Mouse (Mus musculus): ENCODE data around the gene Ndufa11.

Ndufa11 gene

GRCm38 (mm10) chr17:56717363-56718058 lies at the start of gene Ndufa11, which contains the start of gene Vmac:
Gene Ndufa11 (plus strand): TSS chr17:56717767.
Gene Vmac (minus strand): TSS chr17:56718022.
- peak; percentile 95 for DNase-seq (ENCODE audit: low spot score)

- DNase-seq (ENCODE audit: low spot score): peak; percentile 82
These were observed 49.0 kb upstream of the Ndufa11 start for GRCm38 (mm10) chr17:56668384-56669144.

DNA sequence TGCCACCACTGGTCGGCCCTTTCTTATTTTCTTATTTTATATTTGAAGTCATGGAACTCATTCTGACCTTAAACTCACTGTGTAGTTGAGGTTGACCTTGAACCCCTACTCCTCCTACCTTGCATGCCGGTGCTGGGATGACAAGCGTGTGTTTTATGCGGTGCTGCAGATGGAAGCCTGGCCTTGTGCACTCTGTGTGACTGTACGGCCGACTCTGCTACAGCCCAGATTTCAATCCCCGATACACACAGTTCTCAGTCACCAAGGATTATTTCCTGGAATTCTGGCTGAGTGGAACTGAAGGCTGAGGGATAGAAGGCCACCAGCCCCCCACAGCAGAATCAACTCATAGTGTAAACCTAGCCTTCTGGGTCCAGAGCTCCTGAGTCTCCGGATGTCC lies 47.8 kb upstream of the Ndufa11 start:
- no peak for DNase-seq (ENCODE audit: low spot score)

DNA sequence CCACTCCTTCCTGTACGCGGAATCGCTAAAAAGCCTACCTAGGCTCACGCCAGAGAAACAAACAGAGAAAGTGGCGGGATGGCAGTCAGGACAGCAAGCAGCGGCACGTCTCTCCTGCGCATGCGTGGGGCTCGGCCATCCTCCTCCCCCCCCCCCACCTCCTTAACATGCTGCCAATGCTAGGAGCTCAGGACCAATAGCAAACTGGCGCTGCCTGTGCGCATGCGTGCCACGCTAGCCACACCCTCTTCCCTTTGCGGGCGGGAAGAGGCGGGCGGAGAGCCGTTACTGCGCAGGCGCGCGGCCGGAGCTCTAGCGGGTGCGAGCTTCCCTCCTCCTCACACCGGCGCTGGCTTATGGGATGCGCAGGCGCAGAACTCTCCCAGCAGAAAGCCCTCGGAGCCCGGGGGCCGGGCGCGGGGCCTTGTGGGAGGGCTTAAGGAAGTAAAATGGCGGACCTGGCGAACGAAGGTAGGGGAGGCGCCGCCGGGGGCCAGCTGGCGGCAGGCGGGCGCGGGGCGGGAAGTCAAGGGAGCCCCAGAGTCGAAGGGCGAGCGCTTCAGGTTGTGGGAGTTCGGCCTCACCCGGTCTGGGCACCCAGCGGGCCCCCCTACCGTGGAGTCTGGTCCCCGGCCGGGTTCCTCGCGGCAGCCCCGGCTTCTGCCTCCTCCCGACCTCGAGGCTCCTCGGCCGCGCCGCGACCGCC lies 44.5 kb upstream of the Ndufa11 start, which contains the start of gene Ranbp3:
Gene Ranbp3, plus strand, starts transcription at position 354 of the 706 bp plus-strand sequence.
- DNase-seq (ENCODE audit: low spot score): peak; percentile 100

- DNase-seq (ENCODE audit: low spot score): no peak
These were observed 43.7 kb upstream of the Ndufa11 start for GRCm38 (mm10) chr17:56673647-56674416.

DNA sequence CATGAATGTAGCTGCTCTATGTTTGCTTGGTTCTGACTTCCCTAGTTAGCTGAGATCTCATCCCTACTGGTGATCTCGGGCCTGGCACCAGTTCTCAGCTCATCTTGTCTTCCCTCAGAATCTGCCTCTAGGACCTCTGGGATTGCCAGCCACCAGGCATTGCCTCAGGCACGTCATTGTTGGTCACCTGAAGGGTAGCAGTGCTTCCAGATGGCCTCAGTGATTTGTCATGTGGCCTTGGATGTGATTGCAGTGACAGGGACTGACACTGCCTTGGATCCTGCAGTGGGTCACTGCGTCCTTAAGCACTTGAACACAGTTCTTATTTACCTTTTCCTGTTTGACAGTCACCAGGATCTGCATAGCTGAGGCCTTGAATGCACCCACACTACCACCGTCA lies 35.8 kb upstream of the Ndufa11 start:
- DNase-seq (ENCODE audit: low spot score): no peak

DNA sequence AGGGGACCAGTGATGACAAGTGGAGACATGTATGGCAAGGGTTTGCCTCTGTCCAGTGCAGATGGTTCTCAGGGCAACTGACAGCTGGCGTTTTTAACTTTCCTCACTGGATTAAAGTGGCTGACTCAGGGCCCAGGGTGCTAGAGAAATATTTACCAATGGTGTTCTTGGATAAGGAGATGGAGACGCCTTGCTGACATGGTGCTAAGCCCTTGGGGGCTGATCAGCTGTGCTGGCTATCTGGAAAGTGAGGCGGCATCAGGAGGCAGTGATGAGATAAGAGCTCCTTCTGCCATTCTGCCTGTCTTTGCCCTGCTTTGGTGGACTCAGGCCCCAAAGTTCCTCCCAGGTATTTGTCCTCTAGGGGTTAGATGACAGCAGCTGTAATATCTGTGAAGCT lies 34.7 kb upstream of the Ndufa11 start:
- DNase-seq (ENCODE audit: low spot score): peak; percentile 36

GRCm38 (mm10) chr17:56683546-56684140 lies 33.9 kb upstream of the Ndufa11 start:
- DNase-seq (ENCODE audit: low spot score): no peak

GRCm38 (mm10) chr17:56684649-56685048 lies 32.9 kb upstream of the Ndufa11 start:
- no peak for DNase-seq (ENCODE audit: low spot score)

DNA sequence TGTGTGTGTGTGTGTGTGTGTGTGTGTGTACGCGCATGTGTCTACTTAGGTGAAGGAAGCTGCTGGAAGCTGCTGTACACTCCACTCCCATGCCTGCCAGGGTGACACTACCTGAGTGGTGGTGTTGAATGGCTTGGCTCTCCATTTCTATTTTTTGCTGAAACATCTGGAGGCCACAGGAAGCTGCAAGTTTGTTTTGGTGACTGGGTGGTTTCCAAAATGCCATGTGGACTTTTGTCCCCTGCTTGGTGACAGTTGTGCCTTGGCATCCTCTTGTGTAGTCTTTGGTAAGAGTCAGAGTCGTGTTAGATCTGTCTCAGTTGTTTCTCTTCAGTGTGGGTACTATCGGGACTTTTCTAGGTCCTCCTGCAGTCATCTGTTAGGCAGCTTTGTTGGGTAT lies 30.8 kb upstream of the Ndufa11 start:
- DNase-seq (ENCODE audit: low spot score): no peak

GRCm38 (mm10) chr17:56688045-56688444 lies 29.5 kb upstream of the Ndufa11 start:
- DNase-seq (ENCODE audit: low spot score): peak; percentile 40

DNA sequence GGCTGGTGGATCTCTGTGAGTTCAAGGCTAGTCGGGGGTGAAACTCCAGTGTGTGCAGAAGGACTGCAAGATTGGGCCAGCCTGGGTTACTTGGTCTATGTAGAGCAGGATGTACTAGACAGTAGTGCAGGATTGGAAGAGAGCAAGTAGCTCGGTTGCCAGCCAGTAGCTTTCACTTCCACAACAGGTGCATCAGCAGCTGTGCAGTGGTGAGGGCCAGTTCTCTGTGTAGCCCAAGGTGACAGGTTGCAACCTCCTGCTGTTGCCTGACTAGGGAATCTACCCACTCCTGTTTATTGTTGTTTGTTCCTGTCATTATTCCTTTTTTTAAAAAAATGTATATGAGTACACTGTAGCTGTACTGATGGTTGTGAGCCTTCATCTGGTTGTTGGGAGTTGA lies 28.9 kb upstream of the Ndufa11 start:
- no peak for DNase-seq (ENCODE audit: low spot score)

- no peak for DNase-seq (ENCODE audit: low spot score)
These were observed 24.2 kb upstream of the Ndufa11 start for GRCm38 (mm10) chr17:56693395-56693794.

GRCm38 (mm10) chr17:56693851-56694310 lies 23.7 kb upstream of the Ndufa11 start:
- no peak for DNase-seq (ENCODE audit: low spot score)

- DNase-seq (ENCODE audit: low spot score): no peak
These were observed 17.1 kb upstream of the Ndufa11 start for GRCm38 (mm10) chr17:56700451-56700850.

DNA sequence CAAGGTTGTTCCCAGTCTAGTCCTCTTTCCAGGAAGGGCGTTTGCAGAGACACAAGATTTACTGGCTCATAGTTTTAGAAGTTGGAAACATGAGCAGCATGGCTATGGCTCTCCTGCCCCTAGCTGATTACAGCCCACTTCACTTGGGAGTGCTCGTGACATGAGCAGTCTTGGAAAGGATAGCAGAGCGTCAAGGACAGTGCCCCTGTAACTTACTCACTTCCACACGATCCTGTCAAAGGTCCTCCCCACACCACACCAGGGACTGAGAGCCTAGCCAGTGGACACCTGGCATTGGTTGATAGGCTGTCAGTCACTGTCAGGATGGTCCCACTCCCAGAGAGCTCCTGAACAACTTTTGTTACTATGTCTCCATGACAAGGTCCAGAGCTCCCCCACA lies 14.5 kb upstream of the Ndufa11 start:
- no peak for DNase-seq (ENCODE audit: low spot score)

- DNase-seq (ENCODE audit: low spot score): no peak
These were observed 11.1 kb upstream of the Ndufa11 start for GRCm38 (mm10) chr17:56706515-56706914.

GRCm38 (mm10) chr17:56708692-56709091 lies 8.9 kb upstream of the Ndufa11 start:
- no peak for DNase-seq (ENCODE audit: low spot score)

DNA sequence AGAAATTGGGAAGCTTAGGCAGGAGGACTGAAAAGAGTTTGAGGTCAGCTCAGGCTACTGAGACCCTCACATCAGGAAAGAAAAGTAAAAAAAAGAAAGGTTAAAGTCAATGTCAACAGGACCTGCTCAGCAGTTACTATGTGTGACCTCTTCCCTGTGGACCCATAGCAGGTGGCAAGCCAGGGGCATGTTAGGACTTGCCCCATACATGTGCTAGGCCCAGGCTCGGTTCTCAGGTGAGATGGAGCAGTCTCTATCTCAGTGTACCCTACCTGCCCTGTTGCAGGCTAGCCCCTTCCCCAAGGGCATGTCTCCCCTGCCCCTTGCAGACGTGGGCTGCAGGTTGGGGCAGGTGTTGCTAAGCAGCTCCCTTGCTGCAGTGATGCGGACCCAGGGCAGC lies 7.9 kb upstream of the Ndufa11 start:
- no peak for DNase-seq (ENCODE audit: low spot score)

- DNase-seq (ENCODE audit: low spot score): no peak
These were observed 2.2 kb upstream of the Ndufa11 start for GRCm38 (mm10) chr17:56715360-56715759.

DNA sequence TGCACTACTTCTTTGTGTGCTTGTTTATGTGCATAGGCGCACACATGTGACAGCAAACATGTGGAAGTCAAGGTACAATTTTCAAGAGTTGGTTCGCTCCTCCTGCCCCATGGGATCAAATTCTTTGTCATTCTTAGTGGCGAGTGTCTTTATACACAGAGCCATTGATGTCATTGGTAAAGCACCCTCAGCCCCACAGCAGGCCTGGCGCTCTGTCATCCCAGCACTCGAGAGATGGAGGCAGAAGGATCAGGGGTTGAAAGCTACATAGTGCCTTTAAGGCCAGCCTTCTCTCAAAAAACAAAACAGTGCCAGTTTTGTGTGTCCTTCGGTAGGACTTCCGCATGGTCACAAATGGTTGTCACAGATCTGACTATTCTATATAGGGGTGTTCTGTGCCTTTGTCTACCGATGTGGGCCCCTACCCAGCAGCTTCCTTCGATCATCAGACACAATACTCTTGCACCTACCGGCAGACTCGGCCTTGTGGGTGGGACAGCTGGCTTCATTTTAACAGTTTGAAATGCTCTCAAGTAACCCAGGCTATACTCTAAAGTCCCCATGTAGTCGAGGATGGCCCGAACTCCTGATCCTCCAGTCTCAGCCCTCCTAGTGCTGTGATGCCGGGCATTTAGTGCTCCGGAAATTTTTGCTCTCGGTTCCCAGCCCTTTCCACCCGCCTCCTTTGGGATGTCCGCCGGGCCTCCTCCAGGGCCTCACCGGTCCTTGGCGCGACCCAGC lies 1.5 kb upstream of the Ndufa11 start:
- DNase-seq (ENCODE audit: low spot score): no peak

Data from yolk sac, embryonic 10.5 days (tissue).